Mouse (Mus musculus): Measurements from ENCODE around the gene Fmnl2. TPM values are rescaled to one million over a fixed set of nuclear protein-coding genes. Genes with fewer than 3 reads are reported as not detected.

Gene Fmnl2
- total and polyA plus RNA-seq, 3 experiments, result 0.42 to 2.8 (median 2.1) TPM

GRCm38 (mm10) chr2:52885071-52885470 lies 27.4 kb downstream of the Fmnl2 start:
- no peak for TF ChIP-seq IRF4 (IDR thresholded peaks at IDR 0.05; ENCODE audit: low read depth, low read length)
- no peak overlapping the region for H3K4me2 ChIP-seq (ENCODE audit: insufficient read depth, low read depth, poor library complexity, severe bottlenecking)
- no peaks in the 10 kb centered on the region for H3K36me3 ChIP-seq (replicated peaks in 1 of 2; ENCODE audit: control insufficient read depth in 1 of 2, insufficient read depth in 1 of 2, low read length in 1 of 2)
- H3K4me3 ChIP-seq (replicated peaks in 1 of 3; ENCODE audit: low read depth in 2 of 3, low read length in 2 of 3, poor library complexity in 1 of 3), result no peak overlapping the region
- DNase-seq (ENCODE audit: extremely low read depth), result no peak
- no peaks in the 10 kb centered on the region for H3K9me3 ChIP-seq (replicated peaks; ENCODE audit: low read length)
- no peak overlapping the region for H3K9ac ChIP-seq (ENCODE audit: insufficient read depth, low read depth)
- H3K27ac ChIP-seq (ENCODE audit: insufficient read depth, low read depth), result no peak overlapping the region
- H3K79me2 ChIP-seq (replicated peaks; ENCODE audit: control insufficient read depth, extremely low read depth, insufficient read depth, poor library complexity, severe bottlenecking), result no peaks in the 10 kb centered on the region
- H3K27me3 ChIP-seq (replicated peaks), result no peaks in the 10 kb centered on the region
- dilution Hi-C loops (cut with MboI; ENCODE audit: extremely low pct_ligation_motif_present, extremely low pct_unique_long_range_greater_than_20kb, low sequenced_read_pairs) (no loop called here), in situ Hi-C loops (cut with MboI; ENCODE audit: low pct_ligation_motif_present, low pct_unique_long_range_greater_than_20kb, low sequenced_read_pairs) (no loop called here)
- peaks cover 0 to 7% of the 10 kb centered on the region in 2 experiments; a peak in 2 of 4 replicates for H3K4me1 ChIP-seq (ENCODE audit: control insufficient read depth in 1 of 2, insufficient read depth in 2 of 2)

- Histone ChIP-seq H3K27me3 (replicated peaks) (no peaks in the 10 kb centered on the region), H3K9ac (ENCODE audit: insufficient read depth, low read depth) (no peak overlapping the region), H3K4me1 (ENCODE audit: control insufficient read depth in 1 of 2, insufficient read depth in 2 of 2) (peaks cover 3 to 17% of the 10 kb centered on the region in 2 experiments; a peak in 3 of 4 replicates), H3K79me2 (replicated peaks; ENCODE audit: control insufficient read depth, extremely low read depth, insufficient read depth, poor library complexity, severe bottlenecking) (no peaks in the 10 kb centered on the region), H3K36me3 (replicated peaks in 1 of 2; ENCODE audit: control insufficient read depth in 1 of 2, insufficient read depth in 1 of 2, low read length in 1 of 2) (no peaks in the 10 kb centered on the region), H3K27ac (ENCODE audit: insufficient read depth, low read depth) (no peak overlapping the region), H3K4me2 (ENCODE audit: insufficient read depth, low read depth, poor library complexity, severe bottlenecking) (no peak overlapping the region), H3K9me3 (replicated peaks; ENCODE audit: low read length) (no peaks in the 10 kb centered on the region), H3K4me3 (replicated peaks in 1 of 3; ENCODE audit: low read depth in 2 of 3, low read length in 2 of 3, poor library complexity in 1 of 3) (no peak overlapping the region)
- TF ChIP-seq ZNF384 (IDR thresholded peaks at IDR 0.05; ENCODE audit: low read depth, low read length), result no peak
- no peak for TF ChIP-seq HCFC1 (IDR thresholded peaks at IDR 0.05; ENCODE audit: low read depth, low read length)
- TF ChIP-seq ETS1 (conservative IDR thresholded peaks at IDR 0.05; ENCODE audit: low read depth, low read length), result no peak
- TF ChIP-seq BHLHE40 (IDR thresholded peaks at IDR 0.05; ENCODE audit: low read depth, low read length), result no peak
- no peak for TF ChIP-seq RCOR1 (conservative IDR thresholded peaks at IDR 0.05; ENCODE audit: low read depth, low read length)
- no peak for TF ChIP-seq MAFK (IDR thresholded peaks at IDR 0.05; ENCODE audit: insufficient replicate concordance, low read length)
- no peak for DNase-seq (ENCODE audit: extremely low read depth)
- dilution Hi-C loops (cut with MboI; ENCODE audit: extremely low pct_ligation_motif_present, extremely low pct_unique_long_range_greater_than_20kb, low sequenced_read_pairs) (no loop called here), in situ Hi-C loops (cut with MboI; ENCODE audit: low pct_ligation_motif_present, low pct_unique_long_range_greater_than_20kb, low sequenced_read_pairs) (no loop called here)
These were observed 29.6 kb downstream of the Fmnl2 start for GRCm38 (mm10) chr2:52887281-52887680.

GRCm38 (mm10) chr2:52891115-52891514 lies 33.5 kb downstream of the Fmnl2 start:
- dilution Hi-C loops (cut with MboI; ENCODE audit: extremely low pct_ligation_motif_present, extremely low pct_unique_long_range_greater_than_20kb, low sequenced_read_pairs), result no loop called here
- DNase-seq (ENCODE audit: extremely low read depth), result peak; percentile 28

More at GRCm38 (mm10) chr2:52891115-52891514, 33.5 kb downstream of the Fmnl2 start:
- TF ChIP-seq SMC3 (IDR thresholded peaks at IDR 0.05; ENCODE audit: low read depth, low read length) (no peak), ZMIZ1 (IDR thresholded peaks at IDR 0.05; ENCODE audit: low read depth, low read length) (no peak), CHD2 (IDR thresholded peaks at IDR 0.05; ENCODE audit: low read length) (no peak), MYC (IDR thresholded peaks at IDR 0.05; ENCODE audit: low read depth, low read length) (no peak), KAT2A (IDR thresholded peaks at IDR 0.05; ENCODE audit: insufficient replicate concordance, low read length) (no peak), ELF1 (IDR thresholded peaks at IDR 0.05; ENCODE audit: low read depth, low read length) (no peak), UBTF (IDR thresholded peaks at IDR 0.05; ENCODE audit: low read depth, low read length) (no peak), EP300 (IDR thresholded peaks at IDR 0.05; ENCODE audit: low read length) (no peak), MAX (IDR thresholded peaks at IDR 0.05; ENCODE audit: low read length) (no peak), TBP (conservative IDR thresholded peaks at IDR 0.05; ENCODE audit: low read depth, low read length) (no peak)
- Histone ChIP-seq H3K79me2 (replicated peaks; ENCODE audit: control insufficient read depth, extremely low read depth, insufficient read depth, poor library complexity, severe bottlenecking) (no peaks in the 10 kb centered on the region), H3K9ac (ENCODE audit: insufficient read depth, low read depth) (no peak overlapping the region), H3K27ac (ENCODE audit: insufficient read depth, low read depth) (no peak overlapping the region), H3K4me3 (replicated peaks in 1 of 3; ENCODE audit: low read depth in 2 of 3, low read length in 2 of 3, poor library complexity in 1 of 3) (no peak overlapping the region), H3K4me2 (ENCODE audit: insufficient read depth, low read depth, poor library complexity, severe bottlenecking) (no peak overlapping the region), H3K27me3 (replicated peaks) (no peaks in the 10 kb centered on the region), H3K36me3 (replicated peaks in 1 of 2; ENCODE audit: control insufficient read depth in 1 of 2, insufficient read depth in 1 of 2, low read length in 1 of 2) (no peaks in the 10 kb centered on the region), H3K4me1 (ENCODE audit: control insufficient read depth in 1 of 2, insufficient read depth in 2 of 2) (peaks cover 3 to 12% of the 10 kb centered on the region in 2 experiments; a peak in 3 of 4 replicates), H3K9me3 (replicated peaks; ENCODE audit: low read length) (no peaks in the 10 kb centered on the region)
- in situ Hi-C loops (cut with MboI; ENCODE audit: low pct_ligation_motif_present, low pct_unique_long_range_greater_than_20kb, low sequenced_read_pairs), result loop anchor here (10.0 kb wide), 1 partner anchor 54 kb away; no protein-coding TSS in a partner anchor

All from CH12.LX (cell line).